Mouse (Mus musculus) liver, adult 10 weeks (tissue): ENCODE data around the gene Pde6g. TPM values are rescaled to one million over a fixed set of nuclear protein-coding genes. Genes with fewer than 3 reads are reported as not detected.

Source experiments
- polyA plus RNA-seq: library from polyadenylated mRNA; stranded (reverse); fragments of 350-450 nt; fragmentation: Illumina TruSeq; extraction: RNeasy Lipid Tissue Mini Kit (QIAGEN cat#74804); gene quantifications from one replicate; pipeline ENCODE4 v1.2.3, GENCODE M21; 2014; ENCODE audit warnings: low read depth, low replicate concordance

Pde6g gene
- polyA plus RNA-seq: not detected

GRCm38 (mm10) chr11:120453306-120453705 is at the start of gene Pde6g:
Gene Pde6g, minus strand, starts transcription at chr11:120453500.

GRCm38 (mm10) chr11:120491317-120492023 is 38.2 kb upstream of the Pde6g start, which contains the start of gene Slc25a10:
Gene Slc25a10, plus strand, starts transcription at chr11:120491840.

GRCm38 (mm10) chr11:120484265-120484981 is 31.1 kb upstream of the Pde6g start, which contains the start of gene Mrpl12:
Gene Mrpl12, plus strand, starts transcription at chr11:120484613.

GRCm38 (mm10) chr11:120467051-120467735 is 13.9 kb upstream of the Pde6g start, which contains the start of gene Arl16:
Gene Arl16, minus strand, starts transcription at chr11:120467607.

GRCm38 (mm10) chr11:120457772-120458751 is 4.8 kb upstream of the Pde6g start, which contains the start of the genes Oxld1 and Ccdc137:
Gene Oxld1, minus strand, starts transcription at chr11:120458068.
Gene Ccdc137, plus strand, starts transcription at chr11:120458115.

GRCm38 (mm10) chr11:120442344-120442743 is 11.0 kb downstream of the Pde6g start, which contains the start of gene Tspan10:
Gene Tspan10, plus strand, starts transcription at chr11:120442644.

GRCm38 (mm10) chr11:120437152-120437856 is 16.0 kb downstream of the Pde6g start, which contains the start of gene Nploc4:
Gene Nploc4, minus strand, starts transcription at chr11:120437708.

Other genes starting within 250 kb of the Pde6g start
- 0.66 TPM for gene Bahcc1, start 220.6 kb downstream of the Pde6g start, polyA plus RNA-seq
- gene Actg1, start 105.0 kb downstream of the Pde6g start, polyA plus RNA-seq: 121 TPM
- gene Fscn2, start 92.0 kb downstream of the Pde6g start, polyA plus RNA-seq: not detected
- not detected for gene Faap100, start 74.7 kb downstream of the Pde6g start, polyA plus RNA-seq
- gene Nploc4, start 15.8 kb downstream of the Pde6g start, polyA plus RNA-seq: 20.5 TPM
- gene Tspan10, start 10.9 kb downstream of the Pde6g start, polyA plus RNA-seq: not detected
- gene Oxld1, start 4.6 kb upstream of the Pde6g start, polyA plus RNA-seq: 0.56 TPM
- 5.4 TPM for gene Ccdc137, start 4.6 kb upstream of the Pde6g start, polyA plus RNA-seq
- gene Arl16, start 14.1 kb upstream of the Pde6g start, polyA plus RNA-seq: 6.2 TPM
- gene Mrpl12, start 31.1 kb upstream of the Pde6g start, polyA plus RNA-seq: 8.1 TPM
- gene Slc25a10, start 38.3 kb upstream of the Pde6g start, polyA plus RNA-seq: 5.5 TPM
- 16.2 TPM for gene Gcgr, start 77.2 kb upstream of the Pde6g start, polyA plus RNA-seq
- gene Mcrip1, start 96.2 kb upstream of the Pde6g start, polyA plus RNA-seq: 1.0 TPM
- not detected for gene Ppp1r27, start 97.6 kb upstream of the Pde6g start, polyA plus RNA-seq
- gene P4hb, start 119.8 kb upstream of the Pde6g start, polyA plus RNA-seq: 507 TPM
- gene Arhgdia, start 128.1 kb upstream of the Pde6g start, polyA plus RNA-seq: 9.6 TPM
- gene Alyref, start 144.9 kb upstream of the Pde6g start, polyA plus RNA-seq: 8.3 TPM
- gene Anapc11, start 144.9 kb upstream of the Pde6g start, polyA plus RNA-seq: 5.2 TPM
- not detected for gene Npb, start 155.0 kb upstream of the Pde6g start, polyA plus RNA-seq
- gene Pcyt2, start 164.4 kb upstream of the Pde6g start, polyA plus RNA-seq: 110 TPM
- gene Sirt7, start 171.7 kb upstream of the Pde6g start, polyA plus RNA-seq: 8.9 TPM
- 13.1 TPM for gene Mafg, start 180.1 kb upstream of the Pde6g start, polyA plus RNA-seq
- not detected for gene Pycr1, start 190.3 kb upstream of the Pde6g start, polyA plus RNA-seq
- gene Myadml2, start 194.7 kb upstream of the Pde6g start, polyA plus RNA-seq: not detected
- 1.4 TPM for gene Notum, start 207.7 kb upstream of the Pde6g start, polyA plus RNA-seq
- 5.6 TPM for gene Aspscr1, start 219.5 kb upstream of the Pde6g start, polyA plus RNA-seq